Mouse (Mus musculus): ENCODE data around the gene Akt3.

Akt3 gene

GRCm38 (mm10) chr1:176979235-176979634 is 278.8 kb downstream of the Akt3 start:
- DNase-seq = no peak

GRCm38 (mm10) chr1:176973356-176974088 is 284.5 kb downstream of the Akt3 start:
- no peak for DNase-seq

GRCm38 (mm10) chr1:176971479-176971797 is 286.6 kb downstream of the Akt3 start:
- no peak for DNase-seq

GRCm38 (mm10) chr1:176970635-176971478 is 287.1 kb downstream of the Akt3 start:
- DNase-seq = no peak

Data from cerebellum, postnatal 10 days (tissue).